Comparison of ENCODE assay signal across 8 mouse cellular contexts in the genomic region with DNA sequence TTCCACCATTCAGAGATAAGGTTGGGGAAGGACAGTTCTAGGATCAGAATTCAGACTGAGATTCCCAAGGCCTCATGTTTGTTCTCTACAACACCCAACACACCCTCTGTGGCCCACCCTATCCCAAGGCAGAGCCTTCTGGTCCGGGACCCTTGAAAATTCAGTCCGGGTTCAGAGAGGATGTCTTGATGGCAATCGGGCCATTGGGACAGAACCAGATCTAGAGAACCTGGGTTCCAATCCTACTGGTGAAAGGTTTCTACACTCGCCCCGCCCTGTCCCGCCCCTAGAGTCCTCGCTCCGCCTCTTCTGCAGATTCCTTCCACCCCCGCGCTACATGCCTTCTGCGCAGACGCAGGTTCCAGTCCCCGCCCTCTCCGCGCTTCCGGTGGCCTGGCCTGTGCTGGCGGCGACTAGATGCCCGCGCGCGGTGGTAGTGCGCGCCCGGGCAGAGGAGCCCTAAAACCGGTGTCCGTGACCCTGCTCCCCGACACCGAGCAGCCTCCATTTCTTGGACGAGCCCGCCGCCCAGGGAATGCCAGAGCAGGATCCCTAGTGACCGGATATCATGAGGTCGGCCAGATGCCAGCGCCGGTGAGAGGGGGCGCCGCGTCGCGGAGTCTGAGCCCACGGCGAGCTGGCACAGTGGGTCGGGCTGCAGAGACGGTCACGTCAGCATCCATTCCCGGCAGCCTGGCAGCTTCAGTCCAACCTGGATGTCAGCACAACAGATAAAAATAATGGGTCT. TPM values are rescaled to one million over a fixed set of nuclear protein-coding genes. Genes with fewer than 3 reads are reported as not detected.
A peak's percentile ranks its signal among the peaks of the same experiment; 100 is the strongest.
DNase-seq lines count a peak whose midpoint lies in the region; ATAC-seq and TF ChIP-seq lines count a peak whose summit lies in the region.

A gene (plus strand): TSS at position 382 of the 748 bp plus-strand sequence.

- H3K9ac ChIP-seq in MEL (ENCODE audit: control insufficient read depth, low read depth, low read length, poor library complexity, severe bottlenecking), result peak within 1 kb of the TSS; percentile 89
- peak within 1 kb of the TSS; percentile 88 for H3K9ac ChIP-seq in forebrain, embryonic 16.5 days (replicated peaks; ENCODE audit: low read depth, low read length)
- H3K9ac ChIP-seq in lung, embryonic 16.5 days (ENCODE audit: low read length), result peak within 1 kb of the TSS; percentile 93

- peak; percentile 99 to 100 for TF ChIP-seq POLR2A in MEL (IDR thresholded peaks at IDR 0.05; ENCODE audit: control insufficient read depth in 1 of 2, insufficient read depth in 1 of 2, low read depth in 1 of 2, low read length in 2 of 2, poor library complexity in 1 of 2)
- TF ChIP-seq POLR2A in thymus, adult 2 months (IDR thresholded peaks at IDR 0.05; ENCODE audit: control insufficient read depth, extremely low read depth, insufficient read depth, low read length, poor library complexity), result peak; percentile 99

- peaks cover 11% of the 10 kb centered on the region for H3K79me2 ChIP-seq in MEL (ENCODE audit: control insufficient read depth, insufficient read depth, low read length, poor library complexity)

- H3K4me3 ChIP-seq in MEL (ENCODE audit: control insufficient read depth in 1 of 2, insufficient read depth in 1 of 2, low read depth in 2 of 2, low read length in 2 of 2), result peak within 1 kb of the TSS; percentile 59 to 79
- H3K4me3 ChIP-seq in forebrain, embryonic 16.5 days (replicated peaks; ENCODE audit: low read length), result peak within 1 kb of the TSS; percentile 68
- peak within 1 kb of the TSS; percentile 80 for H3K4me3 ChIP-seq in lung, embryonic 16.5 days (ENCODE audit: low read length)
- H3K4me3 ChIP-seq in thymus, adult 2 months (ENCODE audit: control insufficient read depth, insufficient read depth, low read length), result peak within 1 kb of the TSS; percentile 72

- H3K4me2 ChIP-seq in forebrain, embryonic 16.5 days (ENCODE audit: low read length), result peak within 1 kb of the TSS; percentile 79
- peak within 1 kb of the TSS; percentile 81 for H3K4me2 ChIP-seq in lung, embryonic 16.5 days (ENCODE audit: low read depth, low read length)

- H3K27me3 ChIP-seq in MEL (ENCODE audit: control insufficient read depth in 1 of 2, insufficient read depth in 2 of 2, low read length in 2 of 2), result peaks cover 8 to 11% of the 10 kb centered on the region in 2 experiments
- peaks cover 12% of the 10 kb centered on the region for H3K27me3 ChIP-seq in forebrain, embryonic 16.5 days (replicated peaks; ENCODE audit: control insufficient read depth, insufficient read depth, low read length)
- H3K27me3 ChIP-seq in lung, embryonic 16.5 days (ENCODE audit: control insufficient read depth, insufficient read depth, low read depth, low read length), result no peaks in the 10 kb centered on the region
- H3K27me3 ChIP-seq in thymus, adult 2 months (ENCODE audit: control insufficient read depth, insufficient read depth, low read length), result peaks cover 18% of the 10 kb centered on the region; the same call in 1 of the 2 replicates

- DNase-seq in MEL (ENCODE audit: low read depth, low spot score), result peak; percentile 95
- DNase-seq in cerebellum, adult 11-12 months, result peak; percentile 91
- peak; percentile 79 for DNase-seq in heart, postnatal 25 days (ENCODE audit: low spot score)
- DNase-seq in layer of hippocampus, adult 8-10 months (ENCODE audit: low spot score in 2 of 2), result peak; percentile 74 to 82
- DNase-seq in ovary, adult 18-20 months (ENCODE audit: low spot score), result peak; percentile 81
- DNase-seq in thymus, adult 2 months, result peak; percentile 90

- peaks cover 13 to 38% of the 10 kb centered on the region in 2 experiments for H3K4me1 ChIP-seq in MEL (ENCODE audit: control insufficient read depth in 1 of 2, insufficient read depth in 2 of 2, low read length in 2 of 2)
- peaks cover 38% of the 10 kb centered on the region for H3K4me1 ChIP-seq in forebrain, embryonic 16.5 days (replicated peaks; ENCODE audit: control insufficient read depth, insufficient read depth, low read length)
- peaks cover 45% of the 10 kb centered on the region for H3K4me1 ChIP-seq in lung, embryonic 16.5 days (replicated peaks; ENCODE audit: control insufficient read depth, insufficient read depth, low read length)
- peaks cover 33% of the 10 kb centered on the region for H3K4me1 ChIP-seq in thymus, adult 2 months (replicated peaks; ENCODE audit: control insufficient read depth, insufficient read depth, low read length)

- peaks cover 0 to 18% of the 10 kb centered on the region in 2 experiments; a peak in 2 of 4 replicates for H3K36me3 ChIP-seq in MEL (ENCODE audit: control insufficient read depth in 1 of 2, insufficient read depth in 2 of 2, low read length in 2 of 2)
- H3K36me3 ChIP-seq in forebrain, embryonic 16.5 days (ENCODE audit: control insufficient read depth, insufficient read depth), result peaks cover 1% of the 10 kb centered on the region; the same call in 1 of the 2 replicates
- peaks cover 9% of the 10 kb centered on the region for H3K36me3 ChIP-seq in lung, embryonic 16.5 days (ENCODE audit: control insufficient read depth, insufficient read depth, low read length)
- H3K36me3 ChIP-seq in thymus, adult 2 months (ENCODE audit: control insufficient read depth, insufficient read depth, low read length), result peaks cover 3% of the 10 kb centered on the region; the same call in 1 of the 2 replicates

- TF ChIP-seq RAD21 in MEL (IDR thresholded peaks at IDR 0.05; ENCODE audit: low read depth, low read length), result no peak

- ATAC-seq in forebrain, embryonic 16.5 days, result peak; percentile 79
- ATAC-seq in lung, embryonic 16.5 days (ENCODE audit: low read depth), result peak; percentile 64

- TF ChIP-seq EP300 in MEL (IDR thresholded peaks at IDR 0.05; ENCODE audit: low read depth in 1 of 2, low read length in 2 of 2), result no peak

- TF ChIP-seq CTCF in MEL (IDR thresholded peaks at IDR 0.05 in 2 of 3, conservative IDR thresholded peaks at IDR 0.05 in 1 of 3; ENCODE audit: control insufficient read depth in 1 of 3, insufficient read depth in 1 of 3, low read depth in 2 of 3, low read length in 3 of 3, poor library complexity in 1 of 3, severe bottlenecking in 1 of 3), result no peak
- peak; percentile 25; the same call in 1 of the 2 replicates for TF ChIP-seq CTCF in thymus, adult 2 months (IDR thresholded peaks at IDR 0.05; ENCODE audit: borderline replicate concordance, control insufficient read depth, extremely low read depth, insufficient read depth, low read length, poor library complexity)

- H3K9me3 ChIP-seq in MEL (replicated peaks; ENCODE audit: insufficient read depth, low read length), result no peaks in the 10 kb centered on the region
- no peaks in the 10 kb centered on the region for H3K9me3 ChIP-seq in forebrain, embryonic 16.5 days (ENCODE audit: control insufficient read depth, low read length)
- no peaks in the 10 kb centered on the region for H3K9me3 ChIP-seq in lung, embryonic 16.5 days (ENCODE audit: control insufficient read depth, low read length)

- peak within 1 kb of the TSS; percentile 52 for H3K27ac ChIP-seq in MEL (ENCODE audit: control insufficient read depth, low read depth, low read length)
- H3K27ac ChIP-seq in forebrain, embryonic 16.5 days (ENCODE audit: low read length), result peak within 1 kb of the TSS; percentile 69
- H3K27ac ChIP-seq in lung, embryonic 16.5 days (ENCODE audit: low read length), result peak within 1 kb of the TSS; percentile 96
- H3K27ac ChIP-seq in thymus, adult 2 months (ENCODE audit: control insufficient read depth, insufficient read depth, low read length), result no peak within 1 kb of the TSS

- intact Hi-C loops in heart, postnatal 25 days (cut with DNase I), result no loop called here

- 3% methylated on average over 47 of the region's 47 CpGs for WGBS in forebrain, embryonic 16.5 days
- WGBS in lung, embryonic 16.5 days, result 3% methylated on average over 47 of the region's 47 CpGs
- 5% methylated on average over 47 of the region's 47 CpGs for WGBS in thymus, adult 2 months

TF ChIP-seq in MEL, 35 proteins besides CTCF, POLR2A, EP300 and RAD21:
- TF ChIP-seq SIN3A (IDR thresholded peaks at IDR 0.05; ENCODE audit: low read length), result peak; percentile 86
- TF ChIP-seq SMC3 (IDR thresholded peaks at IDR 0.05; ENCODE audit: low read depth, low read length), result no peak
- TF ChIP-seq POLR2AphosphoS2 (IDR thresholded peaks at IDR 0.05; ENCODE audit: low read length), result peak; percentile 98
- TF ChIP-seq RCOR1 (IDR thresholded peaks at IDR 0.05; ENCODE audit: low read depth, low read length), result 0 out of 2 replicates have a peak, but pooled peaks have one; percentile 7
- TF ChIP-seq MYC (IDR thresholded peaks at IDR 0.05; ENCODE audit: low read depth, low read length), result no peak
- TF ChIP-seq POLR2AphosphoS5 (IDR thresholded peaks at IDR 0.05; ENCODE audit: borderline replicate concordance, low read depth, low read length), result no peak
- TF ChIP-seq MXI1 (IDR thresholded peaks at IDR 0.05; ENCODE audit: low read depth, low read length), result peak; percentile 81
- peak; percentile 92 for TF ChIP-seq ELF1 (IDR thresholded peaks at IDR 0.05; ENCODE audit: low read depth, low read length)
- peak; percentile 98 for TF ChIP-seq ZMIZ1 (IDR thresholded peaks at IDR 0.05; ENCODE audit: low read depth, low read length)
- peak; percentile 89 for TF ChIP-seq NRF1 (IDR thresholded peaks at IDR 0.05; ENCODE audit: insufficient read depth, low read depth, low read length, poor library complexity, severe bottlenecking)
- TF ChIP-seq BHLHE40 (IDR thresholded peaks at IDR 0.05; ENCODE audit: borderline replicate concordance, low read depth, low read length), result no peak
- TF ChIP-seq TCF12 (IDR thresholded peaks at IDR 0.05; ENCODE audit: low read depth, low read length), result peak; percentile 75
- TF ChIP-seq NELFE (IDR thresholded peaks at IDR 0.05; ENCODE audit: low read depth, low read length), result peak; percentile 99
- peak; percentile 43; the same call in 1 of the 2 replicates for TF ChIP-seq TBP (IDR thresholded peaks at IDR 0.05; ENCODE audit: low read depth, low read length)
- TF ChIP-seq HCFC1 (IDR thresholded peaks at IDR 0.05; ENCODE audit: low read depth, low read length), result peak; percentile 78
- no peak for TF ChIP-seq CHD2 (IDR thresholded peaks at IDR 0.05; ENCODE audit: low read length)
- TF ChIP-seq MAZ (IDR thresholded peaks at IDR 0.05; ENCODE audit: low read depth, low read length), result peak; percentile 51; the same call in 1 of the 2 replicates

RNA-seq across cellular contexts. Expression of the gene that starts here (rescaled TPM):
- total RNA-seq in MEL (2012; rRNA removed), result 41.2 and 43.2 TPM in 2 replicates
- 10 to 100 TPM in 1 of 2 experiments, not detected in 1; 42.0 TPM for polyA plus RNA-seq in MEL (2012; ENCODE audit: insufficient read depth in 1 of 2, insufficient read length in 2 of 2, low read depth in 1 of 2, low replicate concordance in 2 of 2, missing spikeins in 1 of 2)
- polyA plus RNA-seq in forebrain, embryonic 16.5 days (2015; fragmentation: Nextera tagmentation; extraction: Ambion mirVana), result 36.7 and 38.1 TPM in 2 replicates
- 1 to 10 TPM; 5.1 to 6.0 TPM for total RNA-seq in heart, postnatal 25 days (2021)
- total RNA-seq in layer of hippocampus, adult 8-10 months (2022), result 10 to 100 TPM; 14.7 to 19.6 (median 17.9) TPM
- polyA plus RNA-seq in lung, embryonic 16.5 days (2015; fragmentation: Nextera tagmentation; extraction: Ambion mirVana), result 35.9 and 37.9 TPM in 2 replicates
- polyA plus RNA-seq in thymus, adult 2 months (2012; rRNA removed), result 21.0 and 25.5 TPM in 2 replicates
